Mouse (Mus musculus): ENCODE data around the gene Dixdc1. TPM values are rescaled to one million over a fixed set of nuclear protein-coding genes. Genes with fewer than 3 reads are reported as not detected.
A peak's percentile ranks its signal among the peaks of the same experiment; 100 is the strongest.
"Not testable (repeated sequence)": the region's sequence is repeated elsewhere in the genome, so short reads cannot be mapped to it uniquely, and the experiment has no call there.

The Dixdc1 gene
- polyA plus RNA-seq, 1 experiment from 2014 or later, result 29.7 TPM

GRCm38 (mm10) chr9:50633059-50633458 lies 106.3 kb downstream of the Dixdc1 start:
- no peaks in the 10 kb centered on the region for H3K9me3 ChIP-seq (ENCODE audit: control insufficient read depth, low read length)
- H3K36me3 ChIP-seq (ENCODE audit: control insufficient read depth, insufficient read depth), result peaks cover 28% of the 10 kb centered on the region
- H3K27me3 ChIP-seq (replicated peaks; ENCODE audit: control insufficient read depth, insufficient read depth, low read length), result no peaks in the 10 kb centered on the region
- H3K9ac ChIP-seq (replicated peaks; ENCODE audit: low read depth, low read length), result no peak overlapping the region
- H3K27ac ChIP-seq (ENCODE audit: low read length), result no peak overlapping the region
- H3K4me2 ChIP-seq (ENCODE audit: low read length), result no peak overlapping the region
- no peak overlapping the region for H3K4me3 ChIP-seq (replicated peaks; ENCODE audit: low read length)
- 75% methylated on average over 2 of the region's 2 CpGs for WGBS
- H3K4me1 ChIP-seq (replicated peaks; ENCODE audit: control insufficient read depth, insufficient read depth, low read length), result no peaks in the 10 kb centered on the region
- ATAC-seq, result no peak

- Histone ChIP-seq H3K4me1 (replicated peaks; ENCODE audit: control insufficient read depth, insufficient read depth, low read length) (no peaks in the 10 kb centered on the region), H3K27me3 (replicated peaks; ENCODE audit: control insufficient read depth, insufficient read depth, low read length) (no peaks in the 10 kb centered on the region), H3K9me3 (ENCODE audit: control insufficient read depth, low read length) (no peaks in the 10 kb centered on the region), H3K36me3 (ENCODE audit: control insufficient read depth, insufficient read depth) (peaks cover 23% of the 10 kb centered on the region), H3K9ac (replicated peaks; ENCODE audit: low read depth, low read length) (no peak overlapping the region), H3K27ac (ENCODE audit: low read length) (no peak overlapping the region), H3K4me3 (replicated peaks; ENCODE audit: low read length) (no peak overlapping the region), H3K4me2 (ENCODE audit: low read length) (no peak overlapping the region)
- no peak for ATAC-seq
- 93% methylated on average over 6 of the region's 6 CpGs for WGBS
Measured at GRCm38 (mm10) chr9:50632016-50632688, 107.2 kb downstream of the Dixdc1 start.

- H3K4me2 ChIP-seq (ENCODE audit: low read length); H3K27ac ChIP-seq (ENCODE audit: low read length); H3K9me3 ChIP-seq (ENCODE audit: control insufficient read depth, low read length); H3K9ac ChIP-seq (replicated peaks; ENCODE audit: low read depth, low read length); H3K27me3 ChIP-seq (replicated peaks; ENCODE audit: control insufficient read depth, insufficient read depth, low read length); H3K4me3 ChIP-seq (replicated peaks; ENCODE audit: low read length); H3K4me1 ChIP-seq (replicated peaks; ENCODE audit: control insufficient read depth, insufficient read depth, low read length); ATAC-seq: not testable (repeated sequence)
- WGBS, result 85% methylated on average over 6 of the region's 8 CpGs
- H3K36me3 ChIP-seq (ENCODE audit: control insufficient read depth, insufficient read depth), result peaks cover 18% of the 10 kb centered on the region
Measured at GRCm38 (mm10) chr9:50630903-50631302, 108.4 kb downstream of the Dixdc1 start.

- H3K4me3 ChIP-seq (replicated peaks; ENCODE audit: low read length), result peak overlapping the region; percentile 100; the same call in 1 of the 2 replicates
- peaks cover 15% of the 10 kb centered on the region for H3K36me3 ChIP-seq (ENCODE audit: control insufficient read depth, insufficient read depth)
- ATAC-seq, result no peak
- H3K4me2 ChIP-seq (ENCODE audit: low read length), result peak overlapping the region; percentile 78; the same call in 1 of the 2 replicates
- WGBS, result 61% methylated on average over 9 of the region's 9 CpGs
- H3K9me3 ChIP-seq (ENCODE audit: control insufficient read depth, low read length), result no peaks in the 10 kb centered on the region
- peaks cover 12% of the 10 kb centered on the region for H3K4me1 ChIP-seq (replicated peaks; ENCODE audit: control insufficient read depth, insufficient read depth, low read length)
- no peaks in the 10 kb centered on the region for H3K27me3 ChIP-seq (replicated peaks; ENCODE audit: control insufficient read depth, insufficient read depth, low read length)
- H3K9ac ChIP-seq (replicated peaks; ENCODE audit: low read depth, low read length), result no peak overlapping the region
- no peak overlapping the region for H3K27ac ChIP-seq (ENCODE audit: low read length)
Measured at GRCm38 (mm10) chr9:50617794-50618330, 121.5 kb downstream of the Dixdc1 start.

- H3K27ac ChIP-seq (ENCODE audit: low read length), result peak within 1 kb of the TSS; percentile 96
- peak within 1 kb of the TSS; percentile 100 for H3K4me3 ChIP-seq (replicated peaks; ENCODE audit: low read length)
- H3K4me1 ChIP-seq (replicated peaks; ENCODE audit: control insufficient read depth, insufficient read depth, low read length), result peaks cover 12% of the 10 kb centered on the region
- no peaks in the 10 kb centered on the region for H3K9me3 ChIP-seq (ENCODE audit: control insufficient read depth, low read length)
- H3K4me2 ChIP-seq (ENCODE audit: low read length), result peak within 1 kb of the TSS; percentile 78
- H3K36me3 ChIP-seq (ENCODE audit: control insufficient read depth, insufficient read depth), result peaks cover 15% of the 10 kb centered on the region
- no peaks in the 10 kb centered on the region for H3K27me3 ChIP-seq (replicated peaks; ENCODE audit: control insufficient read depth, insufficient read depth, low read length)
- under 1% methylated on average over 81 of the region's 81 CpGs for WGBS
- peak; percentile 96 for ATAC-seq
- peak within 1 kb of the TSS; percentile 93 for H3K9ac ChIP-seq (replicated peaks; ENCODE audit: low read depth, low read length)
Measured at GRCm38 (mm10) chr9:50616766-50617603, 122.3 kb downstream of the Dixdc1 start, which contains the start of the genes Pih1d2 and Nkapd1. Gene Pih1d2, plus strand, starts transcription at chr9:50617321. Gene Nkapd1, minus strand, starts transcription at chr9:50617464.

GRCm38 (mm10) chr9:50616161-50616560 lies 123.2 kb downstream of the Dixdc1 start:
- Histone ChIP-seq H3K4me1 (replicated peaks; ENCODE audit: control insufficient read depth, insufficient read depth, low read length) (peaks cover 12% of the 10 kb centered on the region), H3K27ac (ENCODE audit: low read length) (no peak overlapping the region), H3K9ac (replicated peaks; ENCODE audit: low read depth, low read length) (peak overlapping the region; percentile 93), H3K27me3 (replicated peaks; ENCODE audit: control insufficient read depth, insufficient read depth, low read length) (no peaks in the 10 kb centered on the region), H3K9me3 (ENCODE audit: control insufficient read depth, low read length) (no peaks in the 10 kb centered on the region), H3K4me2 (ENCODE audit: low read length) (peak overlapping the region; percentile 78), H3K36me3 (ENCODE audit: control insufficient read depth, insufficient read depth) (peaks cover 15% of the 10 kb centered on the region), H3K4me3 (replicated peaks; ENCODE audit: low read length) (peak overlapping the region; percentile 100)
- ATAC-seq, result no peak
- WGBS, result 36% methylated on average over 11 of the region's 11 CpGs

Other genes with a start within 250 kb of the Dixdc1 start
- gene Plet1, start 245.0 kb downstream of the Dixdc1 start, polyA plus RNA-seq (2015; fragmentation: Nextera tagmentation; extraction: Ambion mirVana), result 0.22 and 0.44 TPM in 2 replicates
- 86.8 and 94.1 TPM in 2 replicates for gene Pts, start 210.8 kb downstream of the Dixdc1 start, polyA plus RNA-seq (2015; fragmentation: Nextera tagmentation; extraction: Ambion mirVana)
- gene Il18, start 184.7 kb downstream of the Dixdc1 start, polyA plus RNA-seq (2015; fragmentation: Nextera tagmentation; extraction: Ambion mirVana), result 15.8 and 16.5 TPM in 2 replicates
- 0.52 and 0.61 TPM in 2 replicates for gene Bco2, start 184.3 kb downstream of the Dixdc1 start, polyA plus RNA-seq (2015; fragmentation: Nextera tagmentation; extraction: Ambion mirVana)
- not detected in 2 replicates for gene Tex12, start 178.2 kb downstream of the Dixdc1 start, polyA plus RNA-seq (2015; fragmentation: Nextera tagmentation; extraction: Ambion mirVana)
- gene Sdhd, start 135.7 kb downstream of the Dixdc1 start, polyA plus RNA-seq (2015; fragmentation: Nextera tagmentation; extraction: Ambion mirVana), result 205 and 215 TPM in 2 replicates
- 308 and 327 TPM in 2 replicates for gene Timm8b, start 135.6 kb downstream of the Dixdc1 start, polyA plus RNA-seq (2015; fragmentation: Nextera tagmentation; extraction: Ambion mirVana)
- gene Pih1d2, start 122.2 kb downstream of the Dixdc1 start, polyA plus RNA-seq (2015; fragmentation: Nextera tagmentation; extraction: Ambion mirVana), result 2.7 and 4.1 TPM in 2 replicates
- gene Nkapd1, start 122.1 kb downstream of the Dixdc1 start, polyA plus RNA-seq (2015; fragmentation: Nextera tagmentation; extraction: Ambion mirVana), result 19.7 and 20.6 TPM in 2 replicates
- 43.4 and 44.3 TPM in 2 replicates for gene Dlat, start 79.7 kb downstream of the Dixdc1 start, polyA plus RNA-seq (2015; fragmentation: Nextera tagmentation; extraction: Ambion mirVana)
- 1.5 and 1.7 TPM in 2 replicates for gene 2310030G06Rik, start 7.0 kb upstream of the Dixdc1 start, polyA plus RNA-seq (2015; fragmentation: Nextera tagmentation; extraction: Ambion mirVana)
- 10.1 and 17.3 TPM in 2 replicates for gene Cryab, start 11.8 kb upstream of the Dixdc1 start, polyA plus RNA-seq (2015; fragmentation: Nextera tagmentation; extraction: Ambion mirVana)
- gene Hspb2, start 12.8 kb upstream of the Dixdc1 start, polyA plus RNA-seq (2015; fragmentation: Nextera tagmentation; extraction: Ambion mirVana), result 0.81 and 0.96 TPM in 2 replicates
- gene Fdxacb1, start 28.7 kb upstream of the Dixdc1 start, polyA plus RNA-seq (2015; fragmentation: Nextera tagmentation; extraction: Ambion mirVana), result 12.0 and 13.3 TPM in 2 replicates
- 51.0 and 54.1 TPM in 2 replicates for gene Alg9, start 35.5 kb upstream of the Dixdc1 start, polyA plus RNA-seq (2015; fragmentation: Nextera tagmentation; extraction: Ambion mirVana)
- gene 1110032A03Rik, start 36.0 kb upstream of the Dixdc1 start, polyA plus RNA-seq (2015; fragmentation: Nextera tagmentation; extraction: Ambion mirVana), result 52.5 and 56.1 TPM in 2 replicates
- gene Ppp2r1b, start 105.8 kb upstream of the Dixdc1 start, polyA plus RNA-seq (2015; fragmentation: Nextera tagmentation; extraction: Ambion mirVana), result 86.4 and 104 TPM in 2 replicates

Data from forebrain, embryonic 16.5 days (tissue).